Mouse (Mus musculus): Measurements from ENCODE around the gene Tlk1. TPM values are rescaled to one million over a fixed set of nuclear protein-coding genes. Genes with fewer than 3 reads are reported as not detected.
"Not testable (repeated sequence)": the region's sequence is repeated elsewhere in the genome, so short reads cannot be mapped to it uniquely, and the experiment has no call there.

Tlk1 gene
- polyA plus RNA-seq, 1 experiment from 2014 or later: 39.4 TPM

DNA sequence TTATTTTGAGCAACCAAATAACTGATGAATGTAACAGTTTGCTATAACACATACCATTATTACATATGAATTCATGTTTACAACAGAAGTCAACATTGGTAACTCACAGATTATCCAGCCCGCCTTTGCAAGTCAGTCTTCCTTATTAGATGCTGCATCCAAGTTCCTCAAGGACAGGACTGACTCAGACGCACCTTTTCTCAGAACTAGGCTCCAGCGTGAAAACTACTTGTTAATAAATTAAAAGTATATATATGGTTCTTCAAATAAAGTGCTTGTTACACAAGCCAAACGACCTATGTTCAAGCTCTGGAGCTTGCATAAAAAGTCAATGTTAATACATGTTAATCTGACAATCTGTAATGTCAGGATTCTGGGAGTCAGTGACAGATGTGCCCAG lies 11.9 kb downstream of the Tlk1 start:
- Histone ChIP-seq H3K27ac (ENCODE audit: low read depth, low read length) (no peak overlapping the region), H3K4me1 (ENCODE audit: control insufficient read depth, insufficient read depth, low read length) (peaks cover 12% of the 10 kb centered on the region), H3K9me3 (replicated peaks; ENCODE audit: control insufficient read depth, low read length) (no peaks in the 10 kb centered on the region), H3K4me3 (ENCODE audit: low read depth, low read length) (no peak overlapping the region), H3K4me2 (no peak overlapping the region), H3K9ac (ENCODE audit: low read depth, low read length) (no peak overlapping the region), H3K36me3 (ENCODE audit: control insufficient read depth, insufficient read depth, low read length) (no peaks in the 10 kb centered on the region), H3K27me3 (ENCODE audit: control insufficient read depth, insufficient read depth, low read length) (no peaks in the 10 kb centered on the region)
- no peak for ATAC-seq (replicated peaks; ENCODE audit: insufficient number of reproducible peaks, low FRiP score, low TSS enrichment)
- WGBS (ENCODE audit: insufficient replicate concordance): 79% methylated on average over 4 of the region's 4 CpGs

- peaks cover 14% of the 10 kb centered on the region for H3K4me1 ChIP-seq (ENCODE audit: control insufficient read depth, insufficient read depth, low read length)
- H3K27me3 ChIP-seq (ENCODE audit: control insufficient read depth, insufficient read depth, low read length): no peaks in the 10 kb centered on the region
- H3K9ac ChIP-seq (ENCODE audit: low read depth, low read length): no peak overlapping the region
- no peak overlapping the region for H3K27ac ChIP-seq (ENCODE audit: low read depth, low read length)
- 83% methylated on average over 3 of the region's 3 CpGs for WGBS (ENCODE audit: insufficient replicate concordance)
- no peak overlapping the region for H3K4me2 ChIP-seq
- no peaks in the 10 kb centered on the region for H3K36me3 ChIP-seq (ENCODE audit: control insufficient read depth, insufficient read depth, low read length)
- H3K9me3 ChIP-seq (replicated peaks; ENCODE audit: control insufficient read depth, low read length): no peaks in the 10 kb centered on the region
- H3K4me3 ChIP-seq (ENCODE audit: low read depth, low read length): no peak overlapping the region
- no peak for ATAC-seq (replicated peaks; ENCODE audit: insufficient number of reproducible peaks, low FRiP score, low TSS enrichment)
Observed at GRCm38 (mm10) chr2:70811476-70811875, 14.1 kb downstream of the Tlk1 start.

GRCm38 (mm10) chr2:70809921-70810320 lies 15.6 kb downstream of the Tlk1 start:
- ATAC-seq (replicated peaks; ENCODE audit: insufficient number of reproducible peaks, low FRiP score, low TSS enrichment): no peak
- H3K9ac ChIP-seq (ENCODE audit: low read depth, low read length): no peak overlapping the region
- H3K36me3 ChIP-seq (ENCODE audit: control insufficient read depth, insufficient read depth, low read length): no peaks in the 10 kb centered on the region
- H3K27ac ChIP-seq (ENCODE audit: low read depth, low read length): no peak overlapping the region
- no peaks in the 10 kb centered on the region for H3K9me3 ChIP-seq (replicated peaks; ENCODE audit: control insufficient read depth, low read length)
- WGBS (ENCODE audit: insufficient replicate concordance): 83% methylated on average over 3 of the region's 3 CpGs
- peaks cover 14% of the 10 kb centered on the region for H3K4me1 ChIP-seq (ENCODE audit: control insufficient read depth, insufficient read depth, low read length)
- no peak overlapping the region for H3K4me3 ChIP-seq (ENCODE audit: low read depth, low read length)
- H3K27me3 ChIP-seq (ENCODE audit: control insufficient read depth, insufficient read depth, low read length): no peaks in the 10 kb centered on the region
- H3K4me2 ChIP-seq: no peak overlapping the region

DNA sequence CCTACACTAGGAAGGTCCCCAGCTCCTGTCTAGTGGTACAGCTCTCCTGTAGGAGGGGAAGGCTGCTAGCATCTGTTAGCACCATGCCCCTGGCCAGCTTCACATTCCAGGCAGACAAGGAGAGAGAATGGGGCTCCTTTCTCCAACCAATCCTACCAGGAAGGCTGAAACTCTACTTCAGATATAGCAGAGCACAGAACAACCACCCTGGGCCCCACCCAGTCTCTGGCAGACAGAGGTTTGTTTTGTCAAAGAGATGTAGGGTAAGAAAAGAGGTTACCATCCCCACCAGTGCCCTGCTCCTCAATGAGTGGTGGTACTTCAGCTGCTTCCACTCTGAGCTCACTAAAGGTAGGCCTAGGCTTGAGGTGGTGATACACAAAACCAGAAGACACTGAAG lies 16.8 kb downstream of the Tlk1 start:
- no peak overlapping the region for H3K9ac ChIP-seq (ENCODE audit: low read depth, low read length)
- H3K9me3 ChIP-seq (replicated peaks; ENCODE audit: control insufficient read depth, low read length): no peaks in the 10 kb centered on the region
- no peak overlapping the region for H3K4me3 ChIP-seq (ENCODE audit: low read depth, low read length)
- no peak for ATAC-seq (replicated peaks; ENCODE audit: insufficient number of reproducible peaks, low FRiP score, low TSS enrichment)
- no peak overlapping the region for H3K4me2 ChIP-seq
- H3K36me3 ChIP-seq (ENCODE audit: control insufficient read depth, insufficient read depth, low read length): no peaks in the 10 kb centered on the region
- no peak overlapping the region for H3K27ac ChIP-seq (ENCODE audit: low read depth, low read length)
- H3K27me3 ChIP-seq (ENCODE audit: control insufficient read depth, insufficient read depth, low read length): no peaks in the 10 kb centered on the region
- peaks cover 8% of the 10 kb centered on the region for H3K4me1 ChIP-seq (ENCODE audit: control insufficient read depth, insufficient read depth, low read length)

DNA sequence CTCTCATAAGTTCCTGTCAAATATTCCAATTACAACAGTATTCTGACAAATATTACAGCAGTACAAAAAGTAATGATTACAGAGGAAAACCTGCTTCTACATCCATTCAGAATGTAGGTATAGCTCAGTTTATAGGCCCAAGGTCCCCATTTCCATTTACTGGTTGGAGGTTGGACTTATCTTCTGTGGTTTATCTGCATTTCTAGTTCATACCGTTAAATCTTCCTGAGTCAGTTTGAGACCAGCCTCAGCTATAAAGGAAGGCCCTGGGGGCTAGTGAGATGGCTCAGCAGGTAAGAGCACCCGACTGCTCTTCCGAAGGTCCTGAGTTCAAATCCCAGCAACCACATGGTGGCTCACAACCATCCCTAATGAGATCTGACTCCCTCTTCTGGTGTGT lies 17.9 kb downstream of the Tlk1 start:
- H3K27ac ChIP-seq (ENCODE audit: low read depth, low read length); H3K9ac ChIP-seq (ENCODE audit: low read depth, low read length); H3K27me3 ChIP-seq (ENCODE audit: control insufficient read depth, insufficient read depth, low read length); H3K4me3 ChIP-seq (ENCODE audit: low read depth, low read length); H3K36me3 ChIP-seq (ENCODE audit: control insufficient read depth, insufficient read depth, low read length); H3K4me2 ChIP-seq; ATAC-seq (replicated peaks; ENCODE audit: insufficient number of reproducible peaks, low FRiP score, low TSS enrichment); H3K4me1 ChIP-seq (ENCODE audit: control insufficient read depth, insufficient read depth, low read length); H3K9me3 ChIP-seq (replicated peaks; ENCODE audit: control insufficient read depth, low read length): not testable (repeated sequence)
- WGBS (ENCODE audit: insufficient replicate concordance): 82% methylated on average over 3 of the region's 3 CpGs

DNA sequence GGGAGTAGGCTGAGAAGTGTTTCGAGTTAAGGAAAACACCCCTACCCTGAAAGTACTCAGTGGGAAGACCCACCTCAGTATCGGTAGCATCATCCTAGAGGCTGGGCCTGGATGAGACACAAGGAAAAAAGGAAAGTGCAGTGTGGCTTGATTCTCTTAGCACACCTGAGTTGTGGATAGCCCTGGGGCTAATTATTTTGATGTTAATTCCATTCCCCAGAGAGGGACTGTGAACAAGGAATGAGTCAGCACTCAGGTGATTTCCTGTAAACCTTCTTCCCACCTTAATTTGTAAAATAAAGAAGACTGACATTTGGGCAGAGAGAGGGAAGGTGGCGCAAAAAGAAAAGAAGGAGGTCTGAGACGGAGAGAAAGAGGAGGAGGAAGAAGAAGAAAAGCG lies 19.5 kb downstream of the Tlk1 start:
- Histone ChIP-seq H3K9ac (ENCODE audit: low read depth, low read length) (no peak overlapping the region), H3K27ac (ENCODE audit: low read depth, low read length) (no peak overlapping the region), H3K36me3 (ENCODE audit: control insufficient read depth, insufficient read depth, low read length) (no peaks in the 10 kb centered on the region), H3K4me1 (ENCODE audit: control insufficient read depth, insufficient read depth, low read length) (peaks cover 16% of the 10 kb centered on the region), H3K27me3 (ENCODE audit: control insufficient read depth, insufficient read depth, low read length) (no peaks in the 10 kb centered on the region), H3K9me3 (replicated peaks; ENCODE audit: control insufficient read depth, low read length) (no peaks in the 10 kb centered on the region), H3K4me3 (ENCODE audit: low read depth, low read length) (no peak overlapping the region), H3K4me2 (no peak overlapping the region)
- WGBS (ENCODE audit: insufficient replicate concordance): 89% methylated on average over 5 of the region's 5 CpGs
- no peak for ATAC-seq (replicated peaks; ENCODE audit: insufficient number of reproducible peaks, low FRiP score, low TSS enrichment)

DNA sequence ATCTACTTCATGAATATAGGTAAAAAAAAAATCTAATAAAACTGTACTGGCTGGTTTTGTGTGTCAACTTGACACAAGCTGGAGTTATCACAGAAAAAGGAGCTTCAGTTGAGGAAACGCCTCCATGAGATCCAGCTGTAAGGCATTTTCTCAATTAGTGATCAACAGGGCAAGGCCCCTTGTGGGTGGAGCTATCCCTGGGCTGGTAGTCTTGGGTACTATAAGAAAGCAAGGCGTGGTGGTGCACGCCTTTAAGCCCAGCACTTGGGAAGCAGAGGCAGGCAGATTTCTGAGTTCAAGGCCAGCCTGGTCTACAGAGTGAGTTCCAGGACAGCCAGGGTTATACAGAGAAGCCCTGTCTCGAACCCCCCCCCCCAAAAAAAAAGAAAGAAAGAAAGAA lies 21.8 kb downstream of the Tlk1 start:
- not testable (repeated sequence) for H3K27ac ChIP-seq (ENCODE audit: low read depth, low read length); H3K27me3 ChIP-seq (ENCODE audit: control insufficient read depth, insufficient read depth, low read length); ATAC-seq (replicated peaks; ENCODE audit: insufficient number of reproducible peaks, low FRiP score, low TSS enrichment); H3K4me2 ChIP-seq; H3K9me3 ChIP-seq (replicated peaks; ENCODE audit: control insufficient read depth, low read length); H3K36me3 ChIP-seq (ENCODE audit: control insufficient read depth, insufficient read depth, low read length); H3K9ac ChIP-seq (ENCODE audit: low read depth, low read length); H3K4me3 ChIP-seq (ENCODE audit: low read depth, low read length)
- peaks cover 20% of the 10 kb centered on the region for H3K4me1 ChIP-seq (ENCODE audit: control insufficient read depth, insufficient read depth, low read length)
- WGBS (ENCODE audit: insufficient replicate concordance): 79% methylated on average over 4 of the region's 4 CpGs

DNA sequence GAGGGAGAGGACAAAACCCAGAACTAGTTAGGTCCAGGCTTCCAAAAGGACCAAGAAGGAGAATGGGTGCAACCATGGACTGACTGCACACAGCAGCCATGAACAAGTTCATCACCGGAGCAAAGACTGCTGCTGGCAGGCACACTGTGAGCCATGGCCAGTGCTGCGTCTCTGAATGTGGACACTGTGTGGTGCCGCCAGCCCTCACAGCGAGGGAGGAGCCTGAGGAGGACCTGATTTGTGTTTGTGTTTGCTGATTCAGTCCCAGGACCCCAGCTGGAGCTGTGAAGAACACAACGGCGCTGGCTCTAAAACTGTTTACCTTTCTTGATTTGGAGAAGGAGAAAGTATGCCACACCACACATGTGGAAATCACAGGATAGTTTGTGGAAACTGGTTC lies 22.9 kb downstream of the Tlk1 start:
- Histone ChIP-seq H3K4me2 (no peak overlapping the region), H3K9ac (ENCODE audit: low read depth, low read length) (no peak overlapping the region), H3K36me3 (ENCODE audit: control insufficient read depth, insufficient read depth, low read length) (no peaks in the 10 kb centered on the region), H3K4me3 (ENCODE audit: low read depth, low read length) (no peak overlapping the region), H3K9me3 (replicated peaks; ENCODE audit: control insufficient read depth, low read length) (no peaks in the 10 kb centered on the region), H3K27me3 (ENCODE audit: control insufficient read depth, insufficient read depth, low read length) (no peaks in the 10 kb centered on the region), H3K4me1 (ENCODE audit: control insufficient read depth, insufficient read depth, low read length) (peaks cover 24% of the 10 kb centered on the region), H3K27ac (ENCODE audit: low read depth, low read length) (no peak overlapping the region)
- no peak for ATAC-seq (replicated peaks; ENCODE audit: insufficient number of reproducible peaks, low FRiP score, low TSS enrichment)
- 47% methylated on average over 6 of the region's 6 CpGs for WGBS (ENCODE audit: insufficient replicate concordance)

GRCm38 (mm10) chr2:70801543-70801942 lies 24.0 kb downstream of the Tlk1 start:
- Histone ChIP-seq H3K27me3 (ENCODE audit: control insufficient read depth, insufficient read depth, low read length) (no peaks in the 10 kb centered on the region), H3K9me3 (replicated peaks; ENCODE audit: control insufficient read depth, low read length) (no peaks in the 10 kb centered on the region), H3K9ac (ENCODE audit: low read depth, low read length) (no peak overlapping the region), H3K4me3 (ENCODE audit: low read depth, low read length) (no peak overlapping the region), H3K36me3 (ENCODE audit: control insufficient read depth, insufficient read depth, low read length) (no peaks in the 10 kb centered on the region), H3K4me1 (ENCODE audit: control insufficient read depth, insufficient read depth, low read length) (peaks cover 24% of the 10 kb centered on the region), H3K27ac (ENCODE audit: low read depth, low read length) (no peak overlapping the region), H3K4me2 (no peak overlapping the region)
- ATAC-seq (replicated peaks; ENCODE audit: insufficient number of reproducible peaks, low FRiP score, low TSS enrichment): no peak

Measured in heart, embryonic 11.5 days (tissue).